Mouse (Mus musculus) spleen, adult 2 months (tissue): Measurements from ENCODE around the gene Ahcyl2.

Experiments used
- CTCF ChIP-seq: fragments of 200-500 bp; IDR thresholded peaks from 2 replicates; pipeline ENCODE4 v1.5.1; 2011; ENCODE audit warnings: mild to moderate bottlenecking, inconsistent platforms; ENCODE audit not compliant: insufficient read depth, insufficient read length, insufficient replicate concordance; ENCODE audit errors: extremely low read depth
- POLR2A ChIP-seq: fragments of 200-500 bp; IDR thresholded peaks from 2 replicates; pipeline ENCODE4 v1.6.1; 2011; ENCODE audit warnings: low read depth, low read length, inconsistent platforms

DNA sequence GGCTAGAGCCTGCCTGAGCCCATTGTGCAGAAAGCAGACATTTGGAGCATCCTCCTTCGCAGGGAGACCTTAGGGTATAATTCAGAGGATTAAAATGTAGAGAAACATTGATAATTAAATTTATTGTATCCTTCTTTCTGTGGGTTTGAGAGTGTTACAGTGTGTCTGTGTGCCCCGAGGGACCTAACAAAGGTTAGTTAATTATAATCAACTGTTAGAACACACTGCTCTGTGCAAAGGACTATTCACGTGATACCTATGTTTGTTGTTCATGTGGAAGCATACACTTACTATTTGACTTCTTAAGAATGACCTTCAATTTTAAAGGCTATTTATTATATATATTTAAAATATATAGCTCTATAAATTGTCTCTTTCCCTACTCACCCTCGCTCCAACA lies 64.5 kb downstream of the Ahcyl2 start:
- no peak for TF ChIP-seq POLR2A
- no peak for TF ChIP-seq CTCF
